Mouse (Mus musculus) cerebellum, postnatal 25 days (tissue): ENCODE results near the gene Pabpc5.

Experiments
- DNase-seq, 2 experiments: peaks; one replicate each; pipeline ENCODE4 v3.0.0; 2021; ENCODE audit warnings: mixed read lengths in 2 of 2

Gene Pabpc5

GRCm38 (mm10) chrX:119927081-119927571 is at the start of gene Pabpc5:
TSS of gene Pabpc5 (plus strand) at chrX:119927196.
- DNase-seq, result peak; percentile 78 to 80

- no peak for DNase-seq
These were observed 39.9 kb upstream of the Pabpc5 start for GRCm38 (mm10) chrX:119886957-119887593.

- DNase-seq, result no peak
These were observed 38.6 kb upstream of the Pabpc5 start for GRCm38 (mm10) chrX:119888326-119888920.

- no peak for DNase-seq
These were observed 856 bp downstream of the Pabpc5 start for GRCm38 (mm10) chrX:119927852-119928251.
